Mouse (Mus musculus) bone marrow macrophage, adult 2 months (primary cell): Measurements from ENCODE around the gene Ccdc57. TPM values are rescaled to one million over a fixed set of nuclear protein-coding genes. Genes with fewer than 3 reads are reported as not detected.
A peak's percentile ranks its signal among the peaks of the same experiment; 100 is the strongest.

Experiments
- H3K27ac ChIP-seq: 2 replicates; pipeline ENCODE4 v1.5.1; 2012; ENCODE audit warnings: low read depth, low read length; ENCODE audit not compliant: insufficient read depth
- H3K4me1 ChIP-seq: 2 replicates; pipeline ENCODE4 v1.6.1; 2012; ENCODE audit warnings: low read length; ENCODE audit not compliant: control insufficient read depth, insufficient read depth
- H3K4me3 ChIP-seq: 2 replicates; pipeline ENCODE4 v1.5.1; 2012; ENCODE audit warnings: mild to moderate bottlenecking, low read length, moderate library complexity; ENCODE audit not compliant: insufficient read depth
- CTCF ChIP-seq: IDR thresholded peaks from 2 replicates; pipeline ENCODE4 v1.5.1; 2012; ENCODE audit warnings: low read depth, mild to moderate bottlenecking, low read length, moderate library complexity
- POLR2A ChIP-seq: IDR thresholded peaks from 2 replicates; pipeline ENCODE4 v1.6.1; 2012; ENCODE audit warnings: mild to moderate bottlenecking, low read depth, low read length, borderline replicate concordance
- polyA plus RNA-seq: library from polyadenylated mRNA; stranded (reverse); fragments of >200 nt; gene quantifications from 2 replicates; pipeline ENCODE4 v1.2.4, GENCODE M21; 2012; ENCODE audit not compliant: missing spikeins, insufficient read depth, insufficient read length

The Ccdc57 gene
- polyA plus RNA-seq, 1 experiment = 4.1 TPM

DNA sequence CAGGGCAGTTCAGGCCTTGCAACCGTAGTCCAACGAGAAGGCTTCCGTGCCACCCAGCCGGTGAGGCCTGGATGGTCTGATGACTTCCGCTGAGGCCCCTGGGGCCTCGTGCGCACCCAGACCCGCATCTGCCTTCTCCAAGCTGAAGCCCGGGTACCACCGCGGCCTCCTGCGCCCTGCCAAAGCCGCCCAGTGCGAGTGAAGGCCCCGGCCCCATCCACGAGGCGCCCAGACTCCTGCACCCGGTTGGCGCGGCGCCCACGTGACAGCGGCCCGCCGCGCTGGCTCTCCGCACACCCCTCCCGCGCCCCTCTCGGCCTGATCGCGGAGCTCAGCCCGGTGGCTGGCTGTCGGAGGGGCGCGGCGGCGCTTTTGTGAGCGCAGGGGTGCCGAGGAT, 109.1 kb downstream of the Ccdc57 start:
- Histone ChIP-seq H3K4me1 (peaks cover 18% of the 10 kb centered on the region), H3K4me3 (peak overlapping the region; percentile 80), H3K27ac (peak overlapping the region; percentile 83)
- TF ChIP-seq POLR2A (no peak), CTCF (no peak)

DNA sequence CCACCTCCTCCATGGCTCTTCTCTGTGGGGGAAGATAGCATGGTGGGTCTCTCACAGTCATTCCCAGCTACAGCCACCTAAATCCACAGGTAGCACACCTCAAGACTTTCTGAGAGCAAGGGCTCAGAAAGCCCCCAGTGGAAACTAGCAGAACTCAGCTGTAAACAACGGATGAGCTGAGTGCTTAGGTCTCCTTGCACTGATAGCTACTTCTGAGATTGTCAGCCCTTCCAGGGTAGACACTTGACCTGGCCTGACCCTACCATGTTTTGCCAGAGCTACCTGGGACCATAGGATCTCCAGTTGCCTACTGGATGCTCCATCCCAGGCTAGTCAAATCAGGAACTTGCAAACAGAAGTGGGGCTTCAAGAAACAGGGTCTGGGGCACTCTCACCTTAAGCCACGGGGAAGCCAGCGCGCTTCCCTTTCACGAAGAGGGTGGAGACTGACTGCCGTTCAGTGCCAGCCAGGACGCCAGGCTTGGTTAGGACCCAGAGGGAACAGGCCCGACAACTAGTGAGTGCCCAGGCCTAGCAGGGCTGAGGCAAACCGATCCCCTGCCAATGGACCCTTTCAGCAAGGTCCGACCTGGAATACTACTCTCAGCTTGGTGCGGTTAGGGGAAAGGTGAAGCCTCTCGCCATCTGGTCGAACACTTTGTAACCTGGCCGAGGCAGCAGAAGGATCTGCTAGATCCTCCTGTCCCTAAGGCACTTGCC, 109.7 kb downstream of the Ccdc57 start:
- TF ChIP-seq CTCF (0 out of 2 replicates have a peak, but pooled peaks have one; percentile 17), POLR2A (no peak)
- peak overlapping the region; percentile 80 for H3K4me3 ChIP-seq
- peak overlapping the region; percentile 83 for H3K27ac ChIP-seq
- H3K4me1 ChIP-seq = peaks cover 18% of the 10 kb centered on the region

DNA sequence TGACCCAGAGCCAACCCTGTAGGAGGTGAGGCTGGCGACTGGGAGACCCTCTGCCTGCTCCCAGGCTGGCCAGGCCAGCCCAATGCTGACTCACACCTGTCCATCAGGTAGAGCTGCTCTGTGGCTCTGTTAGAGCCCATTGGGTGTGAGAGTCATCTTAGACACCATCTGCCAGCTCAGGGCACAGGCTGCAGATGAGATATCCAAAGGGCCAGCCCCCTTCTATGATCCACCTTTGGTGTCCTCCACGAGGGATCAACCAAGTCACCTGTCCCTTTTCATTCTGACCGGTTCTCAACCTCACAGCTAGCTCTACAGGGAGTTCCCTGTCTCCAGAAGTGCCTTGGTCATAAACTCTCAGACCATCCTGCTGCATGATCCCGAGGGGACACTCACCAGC, 110.4 kb downstream of the Ccdc57 start:
- peaks cover 18% of the 10 kb centered on the region for H3K4me1 ChIP-seq

DNA sequence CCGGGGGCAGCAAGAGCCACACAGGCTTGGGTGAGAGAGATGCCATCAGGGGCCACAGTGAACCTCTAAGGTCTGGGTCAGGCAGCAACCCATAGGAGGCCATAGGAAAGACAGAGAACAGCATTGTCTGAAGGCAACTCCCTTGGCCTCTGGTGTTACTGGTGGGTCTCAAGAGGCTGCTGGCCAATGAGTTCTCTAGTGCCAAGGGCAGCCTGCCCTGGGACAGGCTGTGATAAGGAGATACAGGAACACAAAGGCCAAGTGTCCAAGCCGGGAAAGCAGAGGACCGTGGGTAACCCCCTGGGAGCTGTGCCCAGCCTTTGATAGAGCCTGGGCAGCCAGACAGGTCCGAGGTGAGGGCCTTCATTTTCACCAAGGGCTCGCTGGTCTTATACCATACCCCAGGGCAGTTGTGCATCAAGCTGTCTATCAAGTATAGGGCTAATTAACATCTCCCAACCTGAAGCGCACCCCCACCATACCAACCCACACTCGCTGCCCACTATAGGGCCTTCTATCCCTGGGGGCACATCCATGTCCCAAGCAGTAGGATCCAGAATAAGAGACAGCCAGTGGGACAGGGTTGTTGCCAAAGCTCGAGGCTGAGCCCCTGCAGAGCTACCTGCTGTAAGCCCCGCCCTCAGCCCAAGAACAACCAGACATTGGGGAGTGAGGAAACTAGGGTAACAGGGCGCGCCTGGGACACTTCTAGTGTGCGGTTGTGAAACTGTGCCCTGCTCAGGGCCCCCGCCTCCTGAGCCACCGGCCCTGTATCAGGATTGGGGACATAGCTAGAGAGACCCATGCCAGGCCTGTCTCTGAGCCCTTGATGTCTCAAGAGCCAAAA, 111.4 kb downstream of the Ccdc57 start:
- Histone ChIP-seq H3K4me1 (peaks cover 18% of the 10 kb centered on the region), H3K4me3 (peak overlapping the region; percentile 80; the same call in 1 of the 2 replicates), H3K27ac (no peak overlapping the region)
- TF ChIP-seq CTCF (no peak), POLR2A (no peak)

More for the DNA sequence above, 110.4 kb downstream of the Ccdc57 start:
- no peak for TF ChIP-seq POLR2A
- no peak for TF ChIP-seq CTCF
- Histone ChIP-seq H3K27ac (no peak overlapping the region), H3K4me3 (peak overlapping the region; percentile 80)

DNA sequence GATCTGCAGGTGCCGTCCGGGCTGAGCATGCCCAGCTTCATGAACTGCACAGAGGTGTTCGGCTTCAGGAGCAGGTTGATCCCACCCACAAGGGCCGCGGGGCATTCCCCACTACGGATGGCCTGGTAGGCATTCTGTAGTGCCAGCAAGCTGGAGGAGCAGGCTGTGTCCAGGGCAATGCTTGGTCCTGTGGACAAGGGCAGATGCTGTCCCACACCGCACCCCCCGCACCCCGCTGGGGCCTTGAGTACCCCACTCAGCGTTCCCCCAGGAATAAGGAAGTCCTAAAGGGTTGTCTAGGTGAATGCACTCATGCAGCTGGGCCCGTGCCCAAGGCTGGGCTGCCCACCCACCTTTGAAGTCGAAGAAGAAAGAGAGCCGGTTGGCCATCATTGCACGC, 112.1 kb downstream of the Ccdc57 start:
- Histone ChIP-seq H3K27ac (no peak overlapping the region), H3K4me3 (no peak overlapping the region), H3K4me1 (peaks cover 11% of the 10 kb centered on the region)
- TF ChIP-seq CTCF (no peak), POLR2A (no peak)

DNA sequence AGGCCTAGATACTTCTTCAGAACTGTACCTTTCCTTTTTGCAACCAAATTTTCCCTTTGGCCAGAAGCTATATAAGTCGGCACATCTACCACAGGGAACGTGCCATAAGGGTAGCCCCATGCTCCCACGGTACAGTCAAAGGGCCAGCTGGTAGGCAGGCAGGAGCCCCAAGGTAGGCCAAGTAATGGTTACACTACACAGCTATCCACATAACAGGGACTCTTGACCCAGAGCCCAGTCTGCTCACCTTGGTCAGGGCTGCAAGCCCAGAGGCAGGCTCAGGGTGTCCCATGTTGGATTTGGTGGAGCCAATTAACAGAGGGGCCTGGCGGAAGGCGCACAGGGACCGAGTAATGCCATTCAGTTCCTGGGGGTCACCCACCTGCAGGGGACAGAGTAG, 113.1 kb downstream of the Ccdc57 start:
- Histone ChIP-seq H3K27ac (no peak overlapping the region), H3K4me3 (no peak overlapping the region), H3K4me1 (peaks cover 6% of the 10 kb centered on the region; the same call in 1 of the 2 replicates)
- TF ChIP-seq POLR2A (no peak), CTCF (no peak)

DNA sequence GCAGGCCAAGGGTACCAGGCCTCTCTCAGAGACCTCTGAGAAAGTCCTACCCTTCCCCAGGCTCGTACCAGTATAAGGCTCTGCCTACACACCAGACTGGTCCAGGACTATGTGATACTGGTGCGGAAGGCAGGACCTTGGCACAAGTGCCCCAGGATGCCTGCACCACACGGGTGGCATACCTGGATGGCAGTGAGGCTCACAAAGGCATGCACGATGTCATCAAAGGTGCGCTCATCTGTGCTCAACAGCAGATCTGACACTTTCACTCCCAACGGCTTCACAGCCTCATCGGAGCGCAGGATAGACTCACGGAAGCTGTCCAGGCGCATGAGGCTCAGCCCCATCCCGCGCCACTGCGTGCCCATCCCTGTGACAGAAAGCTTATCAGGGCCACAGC, 114.4 kb downstream of the Ccdc57 start:
- Histone ChIP-seq H3K4me3 (no peak overlapping the region), H3K27ac (no peak overlapping the region), H3K4me1 (peaks cover 6% of the 10 kb centered on the region; the same call in 1 of the 2 replicates)
- no peak for TF ChIP-seq POLR2A
- no peak for TF ChIP-seq CTCF

DNA sequence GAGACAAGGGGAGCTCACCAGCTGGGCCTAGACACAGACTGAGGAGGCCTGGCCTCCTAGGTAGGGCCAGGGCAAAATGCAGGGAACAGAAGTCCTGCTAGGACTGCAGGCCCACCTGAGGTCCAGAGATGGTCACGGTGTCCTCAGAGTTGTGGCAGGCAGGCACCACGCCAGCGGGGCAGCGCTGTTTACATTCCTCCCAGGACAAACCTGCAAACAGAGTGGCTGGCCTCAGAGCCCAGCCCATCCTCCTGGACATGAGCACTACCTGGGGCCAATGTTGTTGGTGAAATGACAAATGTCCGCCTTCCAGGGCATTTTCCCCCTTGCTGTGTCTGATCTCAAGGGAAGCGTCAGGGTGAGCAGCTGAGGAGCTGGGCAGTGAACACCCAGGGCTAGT, 115.3 kb downstream of the Ccdc57 start:
- H3K4me3 ChIP-seq = no peak overlapping the region
- TF ChIP-seq CTCF (no peak), POLR2A (no peak)
- peaks cover 6% of the 10 kb centered on the region; the same call in 1 of the 2 replicates for H3K4me1 ChIP-seq
- no peak overlapping the region for H3K27ac ChIP-seq

DNA sequence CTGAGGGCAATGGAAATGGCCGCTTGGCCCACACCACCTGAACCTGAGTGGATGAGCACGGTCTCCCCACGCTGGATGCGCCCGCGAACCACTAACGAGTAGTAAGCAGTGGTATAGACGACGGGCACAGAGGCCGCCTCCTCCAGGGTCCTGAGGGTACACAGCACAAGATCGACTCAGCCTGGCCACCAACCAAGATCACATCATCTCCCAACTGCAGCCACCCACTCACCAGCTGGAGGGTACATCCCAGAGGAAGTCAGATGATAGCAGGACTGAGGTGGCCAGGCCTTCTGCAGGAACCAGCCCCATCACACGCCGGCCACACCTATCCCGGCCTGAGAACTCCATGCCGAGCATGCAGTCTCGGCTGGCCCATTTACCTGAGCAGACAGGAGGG, 120.6 kb downstream of the Ccdc57 start:
- no peaks in the 10 kb centered on the region for H3K4me1 ChIP-seq
- H3K27ac ChIP-seq = no peak overlapping the region
- no peak overlapping the region for H3K4me3 ChIP-seq
- TF ChIP-seq POLR2A (no peak), CTCF (no peak)

DNA sequence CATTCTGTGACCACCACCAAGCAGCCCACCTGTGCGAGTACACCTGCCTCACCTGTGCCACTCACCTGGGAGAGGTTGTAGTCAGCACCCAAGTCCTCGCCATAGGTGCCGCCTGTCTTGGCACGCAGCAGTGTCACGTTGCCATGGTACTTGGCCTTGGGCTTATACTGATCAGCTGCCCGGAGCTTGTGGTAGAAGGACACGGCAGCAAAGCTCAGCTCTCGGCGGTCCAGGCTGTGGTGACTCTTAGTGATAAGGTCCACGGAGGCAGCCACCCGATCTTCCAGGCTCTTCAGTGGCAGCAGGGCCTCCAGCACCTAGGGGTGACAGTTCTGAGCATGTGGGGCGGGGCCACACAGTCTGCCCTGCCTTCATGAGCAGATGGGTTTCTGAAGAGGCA, 124.7 kb downstream of the Ccdc57 start:
- TF ChIP-seq CTCF (no peak), POLR2A (no peak)
- Histone ChIP-seq H3K27ac (no peak overlapping the region), H3K4me3 (no peak overlapping the region), H3K4me1 (no peaks in the 10 kb centered on the region)
